Mouse (Mus musculus) small intestine, adult 2 months (tissue): ENCODE results near the gene Platr17. TPM values are rescaled to one million over a fixed set of nuclear protein-coding genes. Genes with fewer than 3 reads are reported as not detected.
A peak's percentile ranks its signal among the peaks of the same experiment; 100 is the strongest.

Source experiments
- H3K27ac ChIP-seq: fragments of 200-500 bp; 2 replicates; pipeline ENCODE4 v1.5.1; 2012; ENCODE audit warnings: low read depth, low read length, control low read depth, inconsistent platforms; ENCODE audit not compliant: insufficient read depth
- H3K27me3 ChIP-seq: fragments of 200-500 bp; 2 replicates; pipeline ENCODE4 v1.6.1; 2012; ENCODE audit warnings: mild to moderate bottlenecking, moderate library complexity, low read length, inconsistent platforms; ENCODE audit not compliant: control insufficient read depth, insufficient read depth
- H3K36me3 ChIP-seq: fragments of 200-500 bp; 2 replicates; pipeline ENCODE4 v1.6.1; 2012; ENCODE audit warnings: mild to moderate bottlenecking, low read length, control low read depth, inconsistent platforms; ENCODE audit not compliant: control insufficient read depth, insufficient read depth
- H3K4me1 ChIP-seq: fragments of 200-500 bp; 2 replicates; pipeline ENCODE4 v1.6.1; 2012; ENCODE audit warnings: low read length, inconsistent platforms, mixed read lengths; ENCODE audit not compliant: control insufficient read depth, insufficient read depth, insufficient read length
- H3K4me3 ChIP-seq: fragments of 200-500 bp; 2 replicates; pipeline ENCODE4 v1.5.1; 2012; ENCODE audit warnings: low read depth, mild to moderate bottlenecking, control low read depth, inconsistent platforms, low read length, moderate library complexity
- CTCF ChIP-seq: fragments of 200-500 bp; IDR thresholded peaks from 2 replicates; pipeline ENCODE4 v1.5.1; 2012; ENCODE audit warnings: low read depth, mild to moderate bottlenecking, control low read depth, inconsistent platforms, low read length, moderate library complexity, mixed read lengths; ENCODE audit not compliant: insufficient replicate concordance, insufficient read length; ENCODE audit errors: extremely low read depth
- POLR2A ChIP-seq: fragments of 200-500 bp; IDR thresholded peaks from 2 replicates; pipeline ENCODE4 v1.6.1; 2012; ENCODE audit warnings: low read depth, mild to moderate bottlenecking, control low read depth, inconsistent platforms, low read length, moderate library complexity
- WGBS: fragments of 180-500 bp; shearing (Covaris S2); methylation state at CpG from one replicate; pipeline ENCODE4 v1.1.7; 2018; 5-methylcytosine and 5-hydroxymethylcytosine counted together
- polyA plus RNA-seq: library from polyadenylated mRNA; depleted of rRNA; stranded (reverse); fragments of >200 nt; gene quantifications from 2 replicates; pipeline ENCODE4 v1.2.3, GENCODE M21; 2012

The Platr17 gene
- polyA plus RNA-seq, 1 experiment: not detected

GRCm38 (mm10) chr17:33940981-33941380, 36.0 kb downstream of the Platr17 start:
- no peak for TF ChIP-seq CTCF
- H3K4me3 ChIP-seq: peak overlapping the region; percentile 94
- H3K4me1 ChIP-seq: peaks cover 13% of the 10 kb centered on the region
- 1% methylated on average over 26 of the region's 26 CpGs for WGBS
- no peak overlapping the region for H3K27ac ChIP-seq
- H3K36me3 ChIP-seq: peaks cover 6% of the 10 kb centered on the region
- H3K27me3 ChIP-seq: no peaks in the 10 kb centered on the region

- Histone ChIP-seq H3K36me3 (peaks cover 6% of the 10 kb centered on the region), H3K4me1 (peaks cover 13% of the 10 kb centered on the region), H3K4me3 (peak overlapping the region; percentile 94), H3K27ac (no peak overlapping the region), H3K27me3 (no peaks in the 10 kb centered on the region)
- peak; percentile 21; the same call in 1 of the 2 replicates for TF ChIP-seq POLR2A
- TF ChIP-seq CTCF: no peak
- WGBS: 43% methylated on average over 19 of the region's 19 CpGs
Measured at GRCm38 (mm10) chr17:33941381-33941780, 36.4 kb downstream of the Platr17 start.

- Histone ChIP-seq H3K4me3 (no peak overlapping the region), H3K36me3 (peaks cover 5% of the 10 kb centered on the region), H3K4me1 (peaks cover 18% of the 10 kb centered on the region), H3K27ac (no peak overlapping the region), H3K27me3 (no peaks in the 10 kb centered on the region)
- 94% methylated on average over 15 of the region's 15 CpGs for WGBS
- TF ChIP-seq POLR2A: no peak
- TF ChIP-seq CTCF: no peak
Measured at GRCm38 (mm10) chr17:33943454-33943853, 38.5 kb downstream of the Platr17 start.

- Histone ChIP-seq H3K4me1 (peaks cover 27% of the 10 kb centered on the region), H3K27me3 (no peaks in the 10 kb centered on the region), H3K27ac (no peak overlapping the region), H3K36me3 (peaks cover 9% of the 10 kb centered on the region), H3K4me3 (no peak overlapping the region)
- 69% methylated on average over 10 of the region's 10 CpGs for WGBS
- TF ChIP-seq POLR2A (no peak), CTCF (no peak)
Measured at GRCm38 (mm10) chr17:33947430-33948089, 42.6 kb downstream of the Platr17 start.

GRCm38 (mm10) chr17:33948090-33948904, 43.4 kb downstream of the Platr17 start:
- Histone ChIP-seq H3K4me3 (peak overlapping the region; percentile 50), H3K27me3 (no peaks in the 10 kb centered on the region), H3K27ac (peak overlapping the region; percentile 85; the same call in 1 of the 2 replicates), H3K4me1 (peaks cover 33% of the 10 kb centered on the region), H3K36me3 (peaks cover 13% of the 10 kb centered on the region)
- WGBS: 62% methylated on average over 22 of the region's 22 CpGs
- TF ChIP-seq POLR2A: no peak
- no peak for TF ChIP-seq CTCF

- no peak for TF ChIP-seq CTCF
- no peak; the same call in 1 of the 2 replicates for TF ChIP-seq POLR2A
- Histone ChIP-seq H3K36me3 (peaks cover 15% of the 10 kb centered on the region), H3K4me3 (peak overlapping the region; percentile 50), H3K4me1 (peaks cover 33% of the 10 kb centered on the region), H3K27ac (peak overlapping the region; percentile 85), H3K27me3 (no peaks in the 10 kb centered on the region)
- 35% methylated on average over 19 of the region's 19 CpGs for WGBS
Measured at GRCm38 (mm10) chr17:33948905-33949537, 44.1 kb downstream of the Platr17 start.
